Mouse (Mus musculus): ENCODE data around the gene Adcy3.

DNA sequence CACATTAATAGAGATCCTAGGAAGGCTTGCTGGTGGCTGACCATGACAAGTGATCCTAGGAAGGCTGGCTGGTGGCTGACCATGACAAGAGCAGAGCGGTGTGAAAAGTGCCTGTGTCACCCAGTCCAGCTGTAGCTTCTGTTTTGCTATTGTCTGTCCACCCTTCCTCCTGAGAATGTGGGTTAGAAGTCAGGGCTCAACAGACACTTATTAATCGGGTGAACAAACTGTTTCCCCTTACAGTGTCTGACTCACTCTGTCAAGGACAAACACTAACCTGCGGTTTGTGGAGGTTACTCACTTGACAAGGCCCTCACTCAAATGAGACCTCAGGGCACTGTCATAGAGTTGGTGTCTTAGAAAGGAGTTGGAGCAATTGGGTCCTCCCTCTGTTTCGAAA is 65.8 kb downstream of the Adcy3 start:
- TF ChIP-seq CTCF (conservative IDR thresholded peaks at IDR 0.05 in 1 of 2, IDR thresholded peaks at IDR 0.05 in 1 of 2; ENCODE audit: low read depth in 2 of 2, low read length in 2 of 2) = no peak
- no peak for TF ChIP-seq ZC3H11A (IDR thresholded peaks at IDR 0.05; ENCODE audit: low read depth, low read length)
- no peak for TF ChIP-seq BHLHE40 (IDR thresholded peaks at IDR 0.05; ENCODE audit: low read depth, low read length)
- no peak for TF ChIP-seq USF2 (conservative IDR thresholded peaks at IDR 0.05; ENCODE audit: low read depth, low read length)
- no peak for TF ChIP-seq MAZ (IDR thresholded peaks at IDR 0.05; ENCODE audit: low read depth, low read length)
- no peak for TF ChIP-seq MAFK (IDR thresholded peaks at IDR 0.05; ENCODE audit: insufficient replicate concordance, low read length)
- no peak for TF ChIP-seq USF1 (IDR thresholded peaks at IDR 0.05; ENCODE audit: low read depth, low read length)
- TF ChIP-seq EP300 (IDR thresholded peaks at IDR 0.05; ENCODE audit: low read length) = no peak
- TF ChIP-seq POLR2A (IDR thresholded peaks at IDR 0.05; ENCODE audit: low read depth, low read length) = no peak
- no peak for TF ChIP-seq ZNF384 (IDR thresholded peaks at IDR 0.05; ENCODE audit: low read depth, low read length)
- TF ChIP-seq ELF1 (IDR thresholded peaks at IDR 0.05; ENCODE audit: low read depth, low read length) = no peak
- TF ChIP-seq MYC (IDR thresholded peaks at IDR 0.05; ENCODE audit: low read depth, low read length) = no peak
- no peak for TF ChIP-seq JUND (conservative IDR thresholded peaks at IDR 0.05; ENCODE audit: low read depth, low read length)

All from CH12.LX (cell line).